ENCODE assay signal across 8 mouse cellular contexts in genomic region chr16:22795497-22795896, GRCm38 (mm10). TPM values are rescaled to one million over a fixed set of nuclear protein-coding genes. Genes with fewer than 3 reads are reported as not detected.
DNase-seq lines count a peak whose midpoint lies in the region; ATAC-seq and TF ChIP-seq lines count a peak whose summit lies in the region.
"Had no signal": no experiment of that assay in that cellular context is flagged by ENCODE, and none has a peak within 500 bp of the region (broad histone marks: within the 10 kb centered on the region; RNA-seq: fewer than 3 reads in every experiment).

No protein-coding gene starts in this region.

- no peak overlapping the region for H3K4me2 ChIP-seq in intestine, postnatal 0 days (replicated peaks; ENCODE audit: low read depth)
- no peak overlapping the region for H3K4me2 ChIP-seq in intestine, embryonic 15.5 days (replicated peaks)

- ATAC-seq in intestine, postnatal 0 days, result no peak
- no peak for ATAC-seq in intestine, embryonic 15.5 days
- ATAC-seq: activated CD4-positive, CD25-positive, alpha-beta regulatory T cell, adult 4 months had no signal

- no peak overlapping the region for H3K9ac ChIP-seq in intestine, postnatal 0 days (ENCODE audit: low read depth, low read length)
- no peak overlapping the region for H3K9ac ChIP-seq in intestine, embryonic 15.5 days

- H3K27me3 ChIP-seq in intestine, postnatal 0 days (replicated peaks; ENCODE audit: control insufficient read depth, insufficient read depth, low read length), result no peaks in the 10 kb centered on the region
- no peaks in the 10 kb centered on the region for H3K27me3 ChIP-seq in intestine, embryonic 15.5 days (replicated peaks)
- H3K27me3 ChIP-seq in E14TG2a.4 (ENCODE audit: insufficient read depth, low read length), result peaks cover 88% of the 10 kb centered on the region

- TF ChIP-seq CTCF in intestine, postnatal 0 days (IDR thresholded peaks at IDR 0.05; ENCODE audit: low read depth), result peak; percentile 66
- 0 out of 2 replicates have a peak, but pooled peaks have one; percentile 11 for TF ChIP-seq CTCF in E14TG2a.4 (conservative IDR thresholded peaks at IDR 0.05; ENCODE audit: low read length)

- peak; percentile 23 for DNase-seq in ZHBTc4 (ENCODE audit: low read depth, low spot score)
- DNase-seq in kidney, postnatal 10 days, result peak; percentile 50
- no peak for DNase-seq in T-cell, adult 2 months (ENCODE audit: low spot score)
- no peak for DNase-seq in layer of hippocampus, adult 9-10 months (ENCODE audit: low spot score)

- no peaks in the 10 kb centered on the region for H3K36me3 ChIP-seq in intestine, postnatal 0 days (ENCODE audit: control insufficient read depth, insufficient read depth)
- no peaks in the 10 kb centered on the region for H3K36me3 ChIP-seq in intestine, embryonic 15.5 days
- no peaks in the 10 kb centered on the region for H3K36me3 ChIP-seq in E14TG2a.4 (ENCODE audit: insufficient read depth, low read length)

- H3K4me3 ChIP-seq in intestine, postnatal 0 days (ENCODE audit: low read depth, low read length), result no peak overlapping the region
- H3K4me3 ChIP-seq in intestine, embryonic 15.5 days (replicated peaks), result no peak overlapping the region
- H3K4me3 ChIP-seq in E14TG2a.4 (replicated peaks; ENCODE audit: low read length), result no peak overlapping the region

- WGBS in intestine, postnatal 0 days, result 80% methylated on average over 3 of the region's 3 CpGs
- 87% methylated on average over 3 of the region's 3 CpGs for WGBS in intestine, embryonic 15.5 days

- H3K9me3 ChIP-seq in intestine, postnatal 0 days (ENCODE audit: control insufficient read depth), result no peaks in the 10 kb centered on the region
- H3K9me3 ChIP-seq in intestine, embryonic 15.5 days, result no peaks in the 10 kb centered on the region
- no peaks in the 10 kb centered on the region for H3K9me3 ChIP-seq in E14TG2a.4 (ENCODE audit: low read length)

- no peak overlapping the region for H3K27ac ChIP-seq in intestine, postnatal 0 days (ENCODE audit: low read depth, low read length)
- no peak overlapping the region for H3K27ac ChIP-seq in intestine, embryonic 15.5 days

- no peaks in the 10 kb centered on the region for H3K4me1 ChIP-seq in intestine, postnatal 0 days (replicated peaks; ENCODE audit: control insufficient read depth, insufficient read depth, low read length)
- no peaks in the 10 kb centered on the region for H3K4me1 ChIP-seq in intestine, embryonic 15.5 days (replicated peaks)
- H3K4me1 ChIP-seq in E14TG2a.4 (replicated peaks; ENCODE audit: low read depth, low read length), result peaks cover 24% of the 10 kb centered on the region

RNA-seq across cellular contexts. Expression of gene Crygs, which starts 15.9 kb away (rescaled TPM):
- not detected in 2 replicates for polyA plus RNA-seq in intestine, postnatal 0 days (2015; fragmentation: Nextera tagmentation; extraction: Ambion mirVana)
- not detected in 2 replicates for polyA plus RNA-seq in intestine, embryonic 15.5 days (2015; fragmentation: Nextera tagmentation; extraction: Ambion mirVana)
- polyA plus RNA-seq: activated CD4-positive, CD25-positive, alpha-beta regulatory T cell, adult 4 months had no signal

Comparison
In these comparisons a context has a peak if more than half of its experiments do, and no peak if none do; other contexts are left out.
1. DNase-seq: peak in ZHBTc4 (single experiment) and kidney, postnatal 10 days (single experiment); none in T-cell, adult 2 months (single experiment) and layer of hippocampus, adult 9-10 months (single experiment).